Mouse (Mus musculus) neural tube, embryonic 15.5 days (tissue): ENCODE data around the gene Mblac1. TPM values are rescaled to one million over a fixed set of nuclear protein-coding genes. Genes with fewer than 3 reads are reported as not detected.

Experiments
- ATAC-seq: fragments of 200-750 bp; cut with Nextera tagmentation; 2 replicates; pipeline ENCODE4 v1.8.0; 2017; ENCODE audit warnings: mild to moderate bottlenecking, moderate TSS enrichment, moderate library complexity; ENCODE audit not compliant: low FRiP score
- H3K27ac ChIP-seq: fragments of 300-500 bp; sonication (generic); replicated peaks from 2 replicates; pipeline ENCODE4 v1.5.1; 2015; ENCODE audit warnings: mild to moderate bottlenecking, inconsistent platforms
- H3K27me3 ChIP-seq: fragments of 300-500 bp; sonication (generic); replicated peaks from 2 replicates; pipeline ENCODE4 v1.6.1; 2015; ENCODE audit warnings: inconsistent platforms
- H3K36me3 ChIP-seq: fragments of 300-500 bp; sonication (generic); 2 replicates; pipeline ENCODE4 v1.6.1; 2015; ENCODE audit warnings: inconsistent platforms
- H3K4me1 ChIP-seq: fragments of 300-500 bp; sonication (generic); 2 replicates; pipeline ENCODE4 v1.6.1; 2015; ENCODE audit warnings: inconsistent platforms
- H3K4me2 ChIP-seq: fragments of 300-500 bp; sonication (generic); 2 replicates; pipeline ENCODE4 v1.6.1; 2015; ENCODE audit warnings: inconsistent platforms, mild to moderate bottlenecking, moderate library complexity
- H3K4me3 ChIP-seq: fragments of 300-500 bp; sonication (generic); replicated peaks from 2 replicates; pipeline ENCODE4 v1.5.1; 2015; ENCODE audit warnings: mild to moderate bottlenecking, inconsistent platforms
- H3K9ac ChIP-seq: fragments of 300-500 bp; sonication (generic); replicated peaks from 2 replicates; pipeline ENCODE4 v1.6.1; 2015; ENCODE audit warnings: mild to moderate bottlenecking, inconsistent platforms
- H3K9me3 ChIP-seq: fragments of 300-500 bp; sonication (generic); replicated peaks from 2 replicates; pipeline ENCODE4 v1.6.1; 2016; ENCODE audit warnings: inconsistent platforms
- WGBS: fragments of 180-500 bp; shearing (Covaris S2); methylation state at CpG from one replicate; pipeline ENCODE4 v1.1.7; 2015; ENCODE audit warnings: mixed read lengths; 5-methylcytosine and 5-hydroxymethylcytosine counted together
- polyA plus RNA-seq: library from polyadenylated mRNA; unstranded; fragments of >200 nt; fragmentation: Nextera tagmentation; extraction: Ambion mirVana; gene quantifications from 2 replicates; pipeline ENCODE4 v1.2.1, GENCODE M21; 2015

Mblac1 gene
- 13.4 and 14.8 TPM in 2 replicates for polyA plus RNA-seq

- H3K27ac ChIP-seq, result peak within 1 kb of the TSS; percentile 95
- H3K9me3 ChIP-seq, result no peaks in the 10 kb centered on the region
- WGBS, result 7% methylated on average over 54 of the region's 54 CpGs
- peaks cover 20% of the 10 kb centered on the region for H3K4me1 ChIP-seq
- H3K9ac ChIP-seq, result peak within 1 kb of the TSS; percentile 90
- ATAC-seq, result peak; percentile 82
- peak within 1 kb of the TSS; percentile 95 for H3K4me2 ChIP-seq
- H3K27me3 ChIP-seq, result no peaks in the 10 kb centered on the region
- H3K36me3 ChIP-seq, result peaks cover 20% of the 10 kb centered on the region
- H3K4me3 ChIP-seq, result peak within 1 kb of the TSS; percentile 81
Measured at GRCm38 (mm10) chr5:138193771-138194727, at the start of gene Mblac1. Mblac1 (plus strand) TSS chr5:138194314.

GRCm38 (mm10) chr5:138154390-138154789, 39.7 kb upstream of the Mblac1 start:
- H3K36me3 ChIP-seq, result peaks cover 25% of the 10 kb centered on the region
- WGBS, result 83% methylated on average over 3 of the region's 3 CpGs
- ATAC-seq, result no peak
- H3K27me3 ChIP-seq, result no peaks in the 10 kb centered on the region
- peak overlapping the region; percentile 81 for H3K4me3 ChIP-seq
- no peaks in the 10 kb centered on the region for H3K9me3 ChIP-seq
- H3K4me2 ChIP-seq, result peak overlapping the region; percentile 76
- peaks cover 13% of the 10 kb centered on the region for H3K4me1 ChIP-seq
- H3K27ac ChIP-seq, result 0 out of 2 replicates have a peak overlapping the region, but pooled peaks have one; percentile 93
- peak overlapping the region; percentile 99 for H3K9ac ChIP-seq

GRCm38 (mm10) chr5:138155443-138155976, 38.6 kb upstream of the Mblac1 start, which contains the start of gene Zfp113:
Zfp113 (minus strand) TSS chr5:138155744.
- peak; percentile 95 for ATAC-seq

GRCm38 (mm10) chr5:138160224-138160762, 33.8 kb upstream of the Mblac1 start:
- H3K27me3 ChIP-seq, result no peaks in the 10 kb centered on the region
- H3K9me3 ChIP-seq, result no peaks in the 10 kb centered on the region
- peak overlapping the region; percentile 63 for H3K4me3 ChIP-seq
- H3K27ac ChIP-seq, result peak overlapping the region; percentile 81
- no peak for ATAC-seq
- 70% methylated on average over 7 of the region's 7 CpGs for WGBS
- peaks cover 31% of the 10 kb centered on the region for H3K36me3 ChIP-seq
- peak overlapping the region; percentile 80; the same call in 1 of the 2 replicates for H3K9ac ChIP-seq
- peak overlapping the region; percentile 86 for H3K4me2 ChIP-seq
- H3K4me1 ChIP-seq, result peaks cover 24% of the 10 kb centered on the region

More at GRCm38 (mm10) chr5:138155443-138155976, 38.6 kb upstream of the Mblac1 start, which contains the start of gene Zfp113:
- Histone ChIP-seq H3K4me1 (peaks cover 17% of the 10 kb centered on the region), H3K27ac (peak within 1 kb of the TSS; percentile 93), H3K36me3 (peaks cover 21% of the 10 kb centered on the region), H3K9me3 (no peaks in the 10 kb centered on the region), H3K27me3 (no peaks in the 10 kb centered on the region), H3K4me3 (peak within 1 kb of the TSS; percentile 81), H3K4me2 (peak within 1 kb of the TSS; percentile 76), H3K9ac (peak within 1 kb of the TSS; percentile 99)
- WGBS, result under 1% methylated on average over 31 of the region's 31 CpGs

GRCm38 (mm10) chr5:138160842-138161665, 33.1 kb upstream of the Mblac1 start, which contains the start of gene Cops6:
Cops6 (plus strand) TSS chr5:138161071.
- WGBS, result under 1% methylated on average over 41 of the region's 42 CpGs
- Histone ChIP-seq H3K4me1 (peaks cover 24% of the 10 kb centered on the region), H3K4me2 (peak within 1 kb of the TSS; percentile 86), H3K27me3 (no peaks in the 10 kb centered on the region), H3K4me3 (peak within 1 kb of the TSS; percentile 63), H3K9me3 (no peaks in the 10 kb centered on the region), H3K27ac (peak within 1 kb of the TSS; percentile 81), H3K9ac (peak within 1 kb of the TSS; percentile 80), H3K36me3 (peaks cover 38% of the 10 kb centered on the region)
- ATAC-seq, result peak; percentile 95

- H3K9me3 ChIP-seq, result no peaks in the 10 kb centered on the region
- ATAC-seq, result no peak
- H3K4me1 ChIP-seq, result peaks cover 24% of the 10 kb centered on the region
- peaks cover 58% of the 10 kb centered on the region for H3K36me3 ChIP-seq
- H3K27ac ChIP-seq, result no peak overlapping the region
- no peak overlapping the region for H3K9ac ChIP-seq
- WGBS, result 72% methylated on average over 6 of the region's 6 CpGs
- H3K4me3 ChIP-seq, result no peak overlapping the region
- H3K27me3 ChIP-seq, result no peaks in the 10 kb centered on the region
- no peak overlapping the region for H3K4me2 ChIP-seq
Measured at GRCm38 (mm10) chr5:138163046-138163445, 31.1 kb upstream of the Mblac1 start.

- no peaks in the 10 kb centered on the region for H3K9me3 ChIP-seq
- WGBS, result 64% methylated on average over 10 of the region's 10 CpGs
Measured at GRCm38 (mm10) chr5:138163610-138164009, 30.5 kb upstream of the Mblac1 start.

GRCm38 (mm10) chr5:138165594-138165993, 28.5 kb upstream of the Mblac1 start:
- no peak for ATAC-seq
- WGBS, result 81% methylated on average over 8 of the region's 8 CpGs
- H3K36me3 ChIP-seq, result peaks cover 70% of the 10 kb centered on the region

More at GRCm38 (mm10) chr5:138163610-138164009, 30.5 kb upstream of the Mblac1 start:
- Histone ChIP-seq H3K27ac (no peak overlapping the region), H3K36me3 (peaks cover 63% of the 10 kb centered on the region), H3K4me1 (peaks cover 24% of the 10 kb centered on the region), H3K4me3 (no peak overlapping the region), H3K27me3 (no peaks in the 10 kb centered on the region), H3K4me2 (no peak overlapping the region), H3K9ac (no peak overlapping the region)
- ATAC-seq, result no peak

GRCm38 (mm10) chr5:138170936-138171561, 23.1 kb upstream of the Mblac1 start:
- Histone ChIP-seq H3K27me3 (no peaks in the 10 kb centered on the region), H3K4me2 (peak overlapping the region; percentile 94), H3K36me3 (peaks cover 46% of the 10 kb centered on the region), H3K27ac (peak overlapping the region; percentile 92), H3K4me1 (peaks cover 38% of the 10 kb centered on the region), H3K9me3 (no peaks in the 10 kb centered on the region), H3K4me3 (peak overlapping the region; percentile 76), H3K9ac (peak overlapping the region; percentile 60)
- ATAC-seq, result peak; percentile 89
- under 1% methylated on average over 47 of the region's 47 CpGs for WGBS

More at GRCm38 (mm10) chr5:138165594-138165993, 28.5 kb upstream of the Mblac1 start:
- Histone ChIP-seq H3K27me3 (no peaks in the 10 kb centered on the region), H3K4me1 (peaks cover 32% of the 10 kb centered on the region), H3K4me3 (no peak overlapping the region), H3K4me2 (no peak overlapping the region), H3K9ac (no peak overlapping the region), H3K9me3 (no peaks in the 10 kb centered on the region), H3K27ac (0 out of 2 replicates have a peak overlapping the region, but pooled peaks have one; percentile 28)

GRCm38 (mm10) chr5:138171695-138172491, 22.2 kb upstream of the Mblac1 start, which contains the start of the genes Ap4m1 and Mcm7:
Ap4m1 (plus strand) TSS chr5:138172002.
Mcm7 (minus strand) TSS chr5:138172422.
- Histone ChIP-seq H3K9ac (peak within 1 kb of the TSS; percentile 60), H3K9me3 (no peaks in the 10 kb centered on the region), H3K27me3 (no peaks in the 10 kb centered on the region), H3K27ac (peak within 1 kb of the TSS; percentile 92), H3K36me3 (peaks cover 44% of the 10 kb centered on the region), H3K4me3 (peak within 1 kb of the TSS; percentile 76), H3K4me2 (peak within 1 kb of the TSS; percentile 94), H3K4me1 (peaks cover 38% of the 10 kb centered on the region)
- under 1% methylated on average over 54 of the region's 54 CpGs for WGBS
- ATAC-seq, result peak; percentile 96
